Mouse (Mus musculus) CH12.LX (cell line): Measurements from ENCODE around the gene Syngr2. TPM values are rescaled to one million over a fixed set of nuclear protein-coding genes. Genes with fewer than 3 reads are reported as not detected.
A peak's percentile ranks its signal among the peaks of the same experiment; 100 is the strongest.

Source experiments
- DNase-seq: peaks from one replicate; pipeline ENCODE4 v3.0.0-alpha.2; 2013; ENCODE audit errors: extremely low read depth
- H3K27ac ChIP-seq: 2 replicates; pipeline ENCODE4 v1.5.1; 2012; ENCODE audit warnings: low read depth, mild to moderate bottlenecking, control low read depth, moderate library complexity; ENCODE audit not compliant: insufficient read depth
- H3K27me3 ChIP-seq: replicated peaks from 2 replicates; pipeline ENCODE3; 2012; ENCODE audit warnings: inconsistent platforms
- H3K36me3 ChIP-seq, 2 experiments: replicated peaks in 1 of 2; 2 replicates each; pipeline versions ENCODE3 to v1.6.1; 2012; ENCODE audit warnings: inconsistent platforms in 1 of 2, low read length in 1 of 2, mild to moderate bottlenecking in 1 of 2, mixed read lengths in 1 of 2, moderate library complexity in 1 of 2; ENCODE audit not compliant: control insufficient read depth in 1 of 2, insufficient read depth in 1 of 2
- H3K4me1 ChIP-seq, 2 experiments: 2 replicates each; pipeline ENCODE4 v1.6.1; 2012; ENCODE audit warnings: inconsistent platforms in 1 of 2, moderate library complexity in 1 of 2; ENCODE audit not compliant: insufficient read depth in 2 of 2, control insufficient read depth in 1 of 2
- H3K4me2 ChIP-seq: 2 replicates; pipeline ENCODE4 v1.6.1; 2012; ENCODE audit warnings: low read depth, mild to moderate bottlenecking, control low read depth; ENCODE audit not compliant: poor library complexity, insufficient read depth, severe bottlenecking
- H3K4me3 ChIP-seq, 3 experiments: fragments of 150-350 bp in 1 of 3; sonication (generic) in 1 of 3; replicated peaks in 1 of 3; 2 replicates each; pipeline versions ENCODE3 to v1.5.1; 2011 to 2012; ENCODE audit warnings: low read depth in 2 of 3, low read length in 2 of 3, mild to moderate bottlenecking in 2 of 3, moderate library complexity in 2 of 3, control low read depth in 1 of 3, improper control_type of control experiment in 1 of 3, inconsistent platforms in 1 of 3, mixed read lengths in 1 of 3; ENCODE audit not compliant: poor library complexity in 1 of 3
- H3K79me2 ChIP-seq: replicated peaks from 2 replicates; pipeline ENCODE4 v1.6.1; 2012; ENCODE audit warnings: mild to moderate bottlenecking, moderate library complexity; ENCODE audit not compliant: control insufficient read depth, poor library complexity, insufficient read depth, severe bottlenecking; ENCODE audit errors: extremely low read depth
- H3K9ac ChIP-seq: 2 replicates; pipeline ENCODE4 v1.6.1; 2012; ENCODE audit warnings: low read depth, mild to moderate bottlenecking, control low read depth, moderate library complexity; ENCODE audit not compliant: insufficient read depth
- H3K9me3 ChIP-seq: replicated peaks from 2 replicates; pipeline ENCODE3; 2012; ENCODE audit warnings: low read length, inconsistent platforms, mixed read lengths
- CHD1 ChIP-seq: IDR thresholded peaks from 2 replicates; pipeline ENCODE4 v1.6.1; 2012; ENCODE audit warnings: low read depth, low read length, improper control_type of control experiment, inconsistent platforms
- CHD2 ChIP-seq: IDR thresholded peaks from 2 replicates; pipeline ENCODE4 v1.6.1; 2011; ENCODE audit warnings: low read length, improper control_type of control experiment
- E2F4 ChIP-seq: IDR thresholded peaks from 2 replicates; pipeline ENCODE4 v1.6.1; 2011; ENCODE audit warnings: low read depth, low read length, improper control_type of control experiment; ENCODE audit not compliant: insufficient replicate concordance
- ELF1 ChIP-seq: IDR thresholded peaks from 2 replicates; pipeline ENCODE4 v1.6.1; 2014; ENCODE audit warnings: low read depth, mild to moderate bottlenecking, inconsistent platforms, low read length, improper control_type of control experiment
- EP300 ChIP-seq: IDR thresholded peaks from 2 replicates; pipeline ENCODE4 v1.6.1; 2011; ENCODE audit warnings: low read length, improper control_type of control experiment
- HCFC1 ChIP-seq: IDR thresholded peaks from 2 replicates; pipeline ENCODE4 v1.6.1; 2012; ENCODE audit warnings: low read depth, mild to moderate bottlenecking, inconsistent platforms, low read length, improper control_type of control experiment
- IRF4 ChIP-seq: IDR thresholded peaks from 2 replicates; pipeline ENCODE4 v1.6.1; 2014; ENCODE audit warnings: low read depth, mild to moderate bottlenecking, inconsistent platforms, low read length, improper control_type of control experiment
- MAFK ChIP-seq: IDR thresholded peaks from 2 replicates; pipeline ENCODE4 v1.6.1; 2011; ENCODE audit warnings: low read length, improper control_type of control experiment; ENCODE audit not compliant: insufficient replicate concordance
- MAX ChIP-seq: IDR thresholded peaks from 2 replicates; pipeline ENCODE4 v1.6.1; 2011; ENCODE audit warnings: low read length, improper control_type of control experiment
- MAZ ChIP-seq: IDR thresholded peaks from 2 replicates; pipeline ENCODE4 v1.6.1; 2012; ENCODE audit warnings: low read depth, mild to moderate bottlenecking, inconsistent platforms, low read length, improper control_type of control experiment, moderate library complexity
- MEF2A ChIP-seq: IDR thresholded peaks from 2 replicates; pipeline ENCODE4 v1.6.1; 2014; ENCODE audit warnings: low read depth, mild to moderate bottlenecking, inconsistent platforms, low read length, improper control_type of control experiment, borderline replicate concordance
- MXI1 ChIP-seq: IDR thresholded peaks from 2 replicates; pipeline ENCODE4 v1.6.1; 2011; ENCODE audit warnings: mild to moderate bottlenecking, low read depth, low read length, improper control_type of control experiment
- MYC ChIP-seq: IDR thresholded peaks from 2 replicates; pipeline ENCODE4 v1.6.1; 2011; ENCODE audit warnings: low read depth, mild to moderate bottlenecking, improper control_type of control experiment, low read length
- NELFE ChIP-seq: IDR thresholded peaks from 2 replicates; pipeline ENCODE4 v1.6.1; 2011; ENCODE audit warnings: low read depth, low read length, improper control_type of control experiment
- POLR2A ChIP-seq: IDR thresholded peaks from 2 replicates; pipeline ENCODE4 v1.6.1; 2011; ENCODE audit warnings: low read depth, mild to moderate bottlenecking, improper control_type of control experiment, low read length
- RCOR1 ChIP-seq: conservative IDR thresholded peaks from 2 replicates; pipeline ENCODE4 v1.6.1; 2012; ENCODE audit warnings: low read depth, mild to moderate bottlenecking, inconsistent platforms, low read length, improper control_type of control experiment
- SIN3A ChIP-seq: IDR thresholded peaks from 2 replicates; pipeline ENCODE4 v1.6.1; 2012; ENCODE audit warnings: low read length, improper control_type of control experiment, inconsistent platforms
- TBP ChIP-seq: conservative IDR thresholded peaks from 2 replicates; pipeline ENCODE4 v1.6.1; 2011; ENCODE audit warnings: low read depth, low read length, improper control_type of control experiment
- TCF12 ChIP-seq: IDR thresholded peaks from 2 replicates; pipeline ENCODE4 v1.6.1; 2014; ENCODE audit warnings: low read depth, mild to moderate bottlenecking, inconsistent platforms, low read length, improper control_type of control experiment
- UBTF ChIP-seq: IDR thresholded peaks from 2 replicates; pipeline ENCODE4 v1.6.1; 2012; ENCODE audit warnings: low read depth, mild to moderate bottlenecking, inconsistent platforms, low read length, improper control_type of control experiment, moderate library complexity
- ZNF384 ChIP-seq: IDR thresholded peaks from 2 replicates; pipeline ENCODE4 v1.6.1; 2012; ENCODE audit warnings: low read depth, low read length, improper control_type of control experiment, inconsistent platforms
- dilution Hi-C: fragments of 300-500 bp; cut with MboI; formaldehyde crosslinking; loops from 2 replicates; pipeline ENCODE4 v1.14.3; 2020; ENCODE audit warnings: low sequenced_read_pairs; ENCODE audit not compliant: extremely low pct_unique_long_range_greater_than_20kb, extremely low pct_ligation_motif_present
- in situ Hi-C: fragments of 300-500 bp; cut with MboI; formaldehyde crosslinking; loops from 3 replicates; pipeline ENCODE4 v1.14.3; 2019; ENCODE audit warnings: low sequenced_read_pairs, low pct_ligation_motif_present, low pct_unique_long_range_greater_than_20kb, mixed read lengths
- polyA plus RNA-seq: library from polyadenylated mRNA; unstranded; fragments of >175 nt; gene quantifications from 2 replicates; pipeline ENCODE4 v1.2.1, GENCODE M21; 2012; ENCODE audit warnings: low read depth; ENCODE audit not compliant: insufficient read length
- total RNA-seq, 2 experiments: library from RNA; depleted of rRNA; stranded (reverse); fragments of 300-350 nt in 1 of 2; fragments of >200 nt in 1 of 2; gene quantifications; 2 replicates each; pipeline ENCODE4 v1.2.3; 2012 to 2014

Syngr2 gene
- total and polyA plus RNA-seq, 3 experiments, result 409 to 654 (median 553) TPM

DNA sequence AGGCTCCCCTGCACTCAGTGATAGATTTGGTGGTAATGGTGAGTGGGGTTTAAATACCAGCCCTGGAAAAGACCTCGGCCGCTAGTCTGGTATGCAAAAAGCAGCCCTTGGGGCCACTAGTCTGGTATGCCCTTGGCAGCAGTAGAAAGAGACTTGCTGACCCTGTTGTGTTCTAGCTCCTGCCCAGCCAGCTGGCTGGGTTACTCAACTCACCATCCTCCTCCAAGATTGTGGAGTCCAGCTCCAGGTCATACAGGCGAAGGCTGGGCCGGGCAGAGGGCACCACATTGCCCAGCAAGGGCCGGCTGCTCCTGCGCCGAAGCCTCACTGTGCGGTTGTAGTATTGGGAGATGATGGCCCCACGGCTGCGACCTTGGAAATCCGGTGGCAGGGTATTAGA is 31.4 kb upstream of the Syngr2 start:
- Histone ChIP-seq H3K9ac (no peak overlapping the region), H3K79me2 (no peaks in the 10 kb centered on the region), H3K27me3 (no peaks in the 10 kb centered on the region), H3K27ac (no peak overlapping the region), H3K36me3 (peaks cover 43 to 58% of the 10 kb centered on the region in 2 experiments), H3K9me3 (no peaks in the 10 kb centered on the region), H3K4me2 (no peak overlapping the region), H3K4me1 (peaks cover 5 to 63% of the 10 kb centered on the region in 2 experiments; a peak in 3 of 4 replicates), H3K4me3 (no peak overlapping the region)
- no peak for TF ChIP-seq ZNF384
- no peak for TF ChIP-seq E2F4
- no peak for TF ChIP-seq POLR2A
- TF ChIP-seq MAX, result no peak
- no peak for TF ChIP-seq EP300
- TF ChIP-seq CHD1, result no peak
- TF ChIP-seq TBP, result no peak
- TF ChIP-seq MXI1, result no peak
- no peak for TF ChIP-seq MEF2A
- TF ChIP-seq IRF4, result no peak
- no peak for TF ChIP-seq RCOR1
- no peak for TF ChIP-seq ELF1
- no peak for TF ChIP-seq HCFC1
- no peak for TF ChIP-seq CHD2
- TF ChIP-seq UBTF, result no peak
- no peak for TF ChIP-seq MAFK
- TF ChIP-seq NELFE, result no peak
- TF ChIP-seq TCF12, result no peak
- TF ChIP-seq MAZ, result no peak
- no peak for TF ChIP-seq SIN3A
- no peak for DNase-seq
- dilution Hi-C loops, result no loop called here
- in situ Hi-C loops, result no loop called here

DNA sequence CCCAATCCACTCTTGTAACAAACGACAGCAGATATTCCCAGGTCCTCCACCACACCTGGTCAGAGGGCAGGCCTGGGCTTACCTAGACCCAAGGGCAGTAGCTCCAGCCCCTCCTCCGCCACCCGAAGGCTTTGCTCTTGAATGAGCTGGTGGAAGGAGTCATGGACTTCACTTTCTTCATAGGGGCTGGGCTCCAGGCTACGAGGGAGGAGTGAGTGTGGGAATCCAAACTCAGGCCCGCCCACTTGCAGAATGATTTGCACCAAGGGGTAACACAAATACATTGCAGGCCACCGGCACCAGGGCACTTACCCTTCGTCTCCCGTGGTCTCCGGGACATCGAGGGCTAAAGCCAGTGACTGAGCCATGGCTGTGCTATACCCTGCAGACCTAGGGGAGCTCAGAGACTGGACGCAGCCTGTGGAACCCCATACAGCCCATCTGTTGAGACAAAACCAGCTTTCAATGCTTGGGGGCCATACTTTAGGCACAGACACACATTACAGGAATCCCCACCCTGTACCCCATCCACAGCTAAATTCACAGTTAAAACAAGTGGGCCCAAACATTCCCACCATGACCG is 30.5 kb upstream of the Syngr2 start:
- dilution Hi-C loops, result no loop called here
- TF ChIP-seq MAX, result no peak; the same call in 1 of the 2 replicates
- 0 out of 2 replicates have a peak, but pooled peaks have one; percentile 27 for TF ChIP-seq TCF12
- TF ChIP-seq MYC, result 0 out of 2 replicates have a peak, but pooled peaks have one; percentile 5
- 0 out of 2 replicates have a peak, but pooled peaks have one; percentile 23 for TF ChIP-seq TBP
- TF ChIP-seq, all 38 proteins: peak for 3
- Histone ChIP-seq H3K4me3 (peak overlapping the region; percentile 68 to 94 (median 71)), H3K27ac (0 out of 2 replicates have a peak overlapping the region, but pooled peaks have one; percentile 3), H3K79me2 (no peaks in the 10 kb centered on the region), H3K27me3 (no peaks in the 10 kb centered on the region), H3K4me1 (peaks cover 8 to 64% of the 10 kb centered on the region in 2 experiments; a peak in 3 of 4 replicates), H3K36me3 (peaks cover 35 to 54% of the 10 kb centered on the region in 2 experiments), H3K4me2 (peak overlapping the region; percentile 75), H3K9me3 (no peaks in the 10 kb centered on the region), H3K9ac (peak overlapping the region; percentile 33)
- in situ Hi-C loops, result no loop called here
- DNase-seq, result peak; percentile 71
